Mouse (Mus musculus) lung, postnatal 0 days (tissue): ENCODE measurements around the gene Ginm1.

Experiments
- CTCF ChIP-seq: IDR thresholded peaks from 2 replicates; pipeline ENCODE4 v1.5.1; 2016; ENCODE audit warnings: antibody characterized with exemption, mild to moderate bottlenecking
- EP300 ChIP-seq: IDR thresholded peaks from 2 replicates; pipeline ENCODE4 v1.6.1; 2016; ENCODE audit warnings: antibody characterized with exemption, mild to moderate bottlenecking, control low read depth

- no peak for TF ChIP-seq CTCF
- no peak for TF ChIP-seq EP300
Observed at GRCm38 (mm10) chr10:7840353-7840733, 47.7 kb upstream of the Ginm1 start.
